Mouse (Mus musculus) midbrain, embryonic 15.5 days (tissue): Measurements from ENCODE around the gene Plgrkt. TPM values are rescaled to one million over a fixed set of nuclear protein-coding genes. Genes with fewer than 3 reads are reported as not detected.
A peak's percentile ranks its signal among the peaks of the same experiment; 100 is the strongest.

Source experiments
- ATAC-seq: fragments of 200-750 bp; cut with Nextera tagmentation; replicated peaks from 2 replicates; pipeline ENCODE4 v1.8.0; 2017; ENCODE audit warnings: moderate TSS enrichment
- H3K27ac ChIP-seq: fragments of 300-500 bp; sonication (generic); 2 replicates; pipeline ENCODE4 v1.5.1; 2015; ENCODE audit warnings: mild to moderate bottlenecking, inconsistent platforms
- H3K27me3 ChIP-seq: fragments of 300-500 bp; sonication (generic); replicated peaks from 2 replicates; pipeline ENCODE4 v1.6.1; 2015; ENCODE audit warnings: inconsistent platforms
- H3K36me3 ChIP-seq: fragments of 300-500 bp; sonication (generic); replicated peaks from 2 replicates; pipeline ENCODE4 v1.6.1; 2015; ENCODE audit warnings: inconsistent platforms
- H3K4me1 ChIP-seq: fragments of 300-500 bp; sonication (generic); 2 replicates; pipeline ENCODE4 v1.6.1; 2015; ENCODE audit warnings: inconsistent platforms
- H3K4me2 ChIP-seq: fragments of 300-500 bp; sonication (generic); 2 replicates; pipeline ENCODE4 v1.6.1; 2015; ENCODE audit warnings: inconsistent platforms, mild to moderate bottlenecking, moderate library complexity
- H3K4me3 ChIP-seq: fragments of 300-500 bp; sonication (generic); 2 replicates; pipeline ENCODE4 v1.5.1; 2015; ENCODE audit warnings: mild to moderate bottlenecking, inconsistent platforms
- H3K9ac ChIP-seq: fragments of 300-500 bp; sonication (generic); 2 replicates; pipeline ENCODE4 v1.6.1; 2015; ENCODE audit warnings: mild to moderate bottlenecking, inconsistent platforms
- H3K9me3 ChIP-seq: fragments of 300-500 bp; sonication (generic); 2 replicates; pipeline ENCODE4 v1.6.1; 2016; ENCODE audit warnings: inconsistent platforms
- WGBS: fragments of 180-500 bp; shearing (Covaris S2); methylation state at CpG from one replicate; pipeline ENCODE4 v1.1.7; 2015; ENCODE audit warnings: mixed read lengths; 5-methylcytosine and 5-hydroxymethylcytosine counted together
- polyA plus RNA-seq: library from polyadenylated mRNA; unstranded; fragments of >200 nt; fragmentation: Nextera tagmentation; extraction: Ambion mirVana; gene quantifications from 2 replicates; pipeline ENCODE4 v1.2.1, GENCODE M21; 2015

Gene Plgrkt
- polyA plus RNA-seq, 1 experiment from 2014 or later, result 85.7 TPM

DNA sequence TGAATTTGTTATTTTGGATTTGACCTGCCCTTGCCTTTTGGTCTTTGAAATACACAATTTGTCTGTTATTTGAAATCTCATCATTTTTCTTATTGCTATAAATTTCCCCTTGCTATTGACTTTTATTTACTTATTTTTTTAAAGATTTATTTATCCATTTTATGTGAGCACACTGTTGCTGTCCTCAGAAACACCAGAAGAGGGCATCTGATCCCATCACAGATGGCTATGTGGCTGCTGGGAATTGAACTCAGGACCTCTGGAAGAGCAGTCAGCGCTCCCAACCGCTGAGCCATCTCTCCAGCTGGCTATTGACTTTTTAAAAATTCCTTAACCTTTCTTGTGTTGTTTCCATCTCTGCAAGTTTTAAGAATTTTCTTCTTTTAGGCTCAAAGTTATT, 30.6 kb downstream of the Plgrkt start:
- no peaks in the 10 kb centered on the region for H3K9me3 ChIP-seq
- peaks cover 11% of the 10 kb centered on the region; the same call in 1 of the 2 replicates for H3K4me1 ChIP-seq
- 88% methylated on average over 2 of the region's 2 CpGs for WGBS
- no peak for ATAC-seq
- H3K4me2 ChIP-seq, result no peak overlapping the region
- no peaks in the 10 kb centered on the region for H3K27me3 ChIP-seq
- H3K9ac ChIP-seq, result no peak overlapping the region
- H3K4me3 ChIP-seq, result no peak overlapping the region
- no peak overlapping the region for H3K27ac ChIP-seq
- no peaks in the 10 kb centered on the region for H3K36me3 ChIP-seq

DNA sequence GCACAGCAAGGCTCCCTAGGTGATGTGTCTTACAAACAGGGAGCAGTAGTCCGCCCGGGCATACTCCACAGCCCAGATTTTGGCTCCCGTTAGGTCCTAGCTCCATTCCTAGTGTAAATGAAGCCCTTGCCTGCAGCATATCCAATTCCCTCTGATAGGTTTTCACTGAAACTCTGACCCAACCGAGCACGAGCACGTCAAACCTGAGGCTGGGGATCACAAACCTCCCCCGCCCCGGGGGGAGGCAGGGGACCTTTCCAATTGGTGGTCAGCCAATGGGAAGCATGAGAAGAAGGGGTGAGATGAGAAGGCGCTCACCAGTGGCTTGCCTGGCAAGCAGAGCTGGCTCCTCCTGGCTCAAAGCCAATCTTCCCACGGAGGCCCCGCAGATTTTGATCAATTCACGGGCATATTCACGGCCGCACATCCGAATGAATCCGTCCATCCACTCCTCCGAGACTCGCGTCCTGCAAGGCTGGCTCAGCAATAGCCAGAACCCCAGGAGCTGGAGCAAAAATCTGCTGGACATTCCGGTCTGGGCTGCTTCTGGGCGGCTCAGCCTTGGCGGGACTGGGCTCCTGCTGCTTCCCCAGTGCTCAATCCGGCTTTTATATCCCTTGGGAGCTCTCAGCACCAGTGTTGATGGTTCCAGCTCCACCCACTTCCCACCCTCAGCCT, 33.0 kb downstream of the Plgrkt start, which contains the start of gene Rln1:
Gene Rln1, minus strand, starts transcription at position 603 of the 678 bp plus-strand sequence.
- 2% methylated on average over 23 of the region's 23 CpGs for WGBS
- Histone ChIP-seq H3K27ac (peak within 1 kb of the TSS; percentile 54), H3K4me2 (peak within 1 kb of the TSS; percentile 73), H3K4me1 (peaks cover 11% of the 10 kb centered on the region; the same call in 1 of the 2 replicates), H3K9me3 (no peaks in the 10 kb centered on the region), H3K27me3 (no peaks in the 10 kb centered on the region), H3K9ac (peak within 1 kb of the TSS; percentile 60), H3K36me3 (no peaks in the 10 kb centered on the region), H3K4me3 (peak within 1 kb of the TSS; percentile 49)
- ATAC-seq, result peak; percentile 85

DNA sequence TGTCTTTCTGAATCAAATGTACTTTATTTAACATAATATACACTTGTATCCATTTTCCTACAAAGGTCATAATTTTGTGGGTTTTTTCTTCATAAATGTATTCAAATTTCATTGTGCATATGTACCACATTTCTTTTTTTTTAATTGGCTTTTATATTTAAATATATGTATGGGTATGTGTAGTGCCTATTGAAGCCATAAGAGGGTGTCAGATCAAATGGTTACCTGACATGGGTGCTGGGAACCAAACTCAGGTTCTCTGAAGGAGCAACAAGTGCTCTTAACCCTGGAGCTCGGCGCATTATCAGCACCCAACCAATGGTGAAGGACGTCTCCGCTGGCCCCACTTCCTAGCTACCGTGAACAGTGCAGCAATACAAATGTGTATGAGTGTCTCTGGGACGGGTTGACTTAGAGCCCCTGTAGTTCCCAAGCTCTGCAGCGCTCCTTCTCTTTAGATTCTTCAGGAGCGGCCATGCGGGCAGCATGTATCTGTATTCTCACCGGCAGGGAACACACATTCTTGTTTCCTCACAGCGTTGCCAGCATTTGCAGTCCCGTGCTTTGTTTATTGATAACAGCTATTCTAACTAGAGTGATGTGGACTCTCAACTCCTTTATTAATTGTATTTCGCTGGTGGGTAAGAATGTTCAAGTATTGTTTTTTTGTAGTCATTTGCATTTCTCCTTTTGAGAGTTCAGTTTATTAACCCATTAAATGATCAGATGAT, 40.2 kb downstream of the Plgrkt start:
- Histone ChIP-seq H3K4me2 (no peak overlapping the region), H3K9ac (no peak overlapping the region), H3K4me3 (no peak overlapping the region), H3K27ac (no peak overlapping the region), H3K4me1 (peaks cover 5% of the 10 kb centered on the region; the same call in 1 of the 2 replicates), H3K9me3 (no peaks in the 10 kb centered on the region), H3K27me3 (no peaks in the 10 kb centered on the region; the same call in 1 of the 2 replicates), H3K36me3 (no peaks in the 10 kb centered on the region)
- no peak for ATAC-seq
- WGBS, result 75% methylated on average over 13 of the region's 13 CpGs

DNA sequence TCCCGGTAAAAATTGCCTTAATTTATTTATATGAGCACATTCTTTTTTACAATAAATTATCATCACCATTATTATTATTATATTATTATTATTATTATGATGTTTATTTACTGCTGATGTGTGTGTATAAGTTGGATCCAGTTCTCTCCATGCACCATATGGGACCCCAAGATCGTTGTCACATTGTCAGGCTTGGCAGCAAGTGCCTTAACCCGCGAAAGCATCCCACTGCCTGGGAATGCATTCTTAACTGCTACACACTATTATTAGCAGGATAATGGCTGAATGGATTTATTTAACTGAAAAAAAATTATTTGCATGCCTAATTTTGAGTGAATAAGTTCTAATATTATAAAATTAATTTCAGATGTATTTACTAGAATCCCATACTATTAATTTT, 40.8 kb downstream of the Plgrkt start:
- H3K4me2 ChIP-seq, result no peak overlapping the region
- H3K4me3 ChIP-seq, result no peak overlapping the region
- no peak for ATAC-seq
- H3K27me3 ChIP-seq, result no peaks in the 10 kb centered on the region; the same call in 1 of the 2 replicates
- H3K9ac ChIP-seq, result no peak overlapping the region
- H3K4me1 ChIP-seq, result peaks cover 5% of the 10 kb centered on the region; the same call in 1 of the 2 replicates
- H3K9me3 ChIP-seq, result no peaks in the 10 kb centered on the region
- no peak overlapping the region for H3K27ac ChIP-seq
- WGBS, result 86% methylated on average over 4 of the region's 4 CpGs
- no peaks in the 10 kb centered on the region for H3K36me3 ChIP-seq

- 73% methylated on average over 9 of the region's 9 CpGs for WGBS
- ATAC-seq, result no peak
- no peak overlapping the region; the same call in 1 of the 2 replicates for H3K4me2 ChIP-seq
These were observed 41.4 kb downstream of the Plgrkt start for GRCm38 (mm10) chr19:29325852-29326180.

DNA sequence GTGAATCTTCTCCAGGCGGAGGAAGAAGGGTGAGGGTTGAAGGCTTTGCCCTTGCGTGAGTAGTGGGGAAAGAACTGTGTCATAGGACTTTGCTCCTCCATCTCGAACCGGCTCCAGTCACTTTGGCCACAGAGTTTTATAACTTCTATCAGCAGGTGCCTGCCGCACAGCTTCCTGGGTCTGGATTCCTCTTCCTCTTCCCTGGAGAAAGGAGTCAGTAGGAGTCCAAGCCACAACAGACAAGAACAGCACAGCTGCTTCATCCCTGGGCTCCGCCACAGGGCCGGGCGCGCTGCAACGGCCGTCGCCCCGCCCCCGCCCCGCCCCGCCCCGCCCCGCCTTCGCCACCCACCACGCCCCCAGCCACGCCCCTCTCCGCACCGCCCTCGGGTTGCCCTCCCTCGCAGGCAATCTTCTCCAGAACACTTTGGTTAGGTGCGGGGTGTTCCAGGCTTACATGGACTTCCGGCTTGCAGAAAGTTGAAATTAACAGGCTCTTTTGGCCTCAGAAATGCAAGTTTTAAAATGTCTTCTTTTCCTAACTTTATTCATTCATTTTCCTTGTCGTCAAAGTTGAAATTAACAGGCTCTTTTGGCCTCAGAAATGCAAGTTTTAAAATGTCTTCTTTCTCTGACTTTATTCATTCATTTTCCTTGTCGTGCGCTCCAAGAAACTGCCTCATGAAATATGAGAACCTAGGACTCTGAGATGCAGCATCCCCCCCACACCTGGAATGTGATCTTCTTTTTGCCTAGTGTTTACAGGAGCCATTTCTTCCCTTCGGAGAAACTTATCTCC, 41.9 kb downstream of the Plgrkt start, which contains the start of gene Insl6:
Gene Insl6, minus strand, starts transcription at position 304 of the 799 bp plus-strand sequence.
- Histone ChIP-seq H3K4me2 (peak within 1 kb of the TSS; percentile 64), H3K27me3 (no peaks in the 10 kb centered on the region; the same call in 1 of the 2 replicates), H3K4me3 (peak within 1 kb of the TSS; percentile 30), H3K9ac (no peak within 1 kb of the TSS; the same call in 1 of the 2 replicates), H3K36me3 (no peaks in the 10 kb centered on the region), H3K27ac (no peak within 1 kb of the TSS), H3K4me1 (peaks cover 5% of the 10 kb centered on the region; the same call in 1 of the 2 replicates), H3K9me3 (no peaks in the 10 kb centered on the region)
- WGBS, result 5% methylated on average over 31 of the region's 31 CpGs
- peak; percentile 69 for ATAC-seq

More at GRCm38 (mm10) chr19:29325852-29326180, 41.4 kb downstream of the Plgrkt start:
- peaks cover 5% of the 10 kb centered on the region; the same call in 1 of the 2 replicates for H3K4me1 ChIP-seq
- H3K9ac ChIP-seq, result no peak overlapping the region
- no peak overlapping the region for H3K4me3 ChIP-seq
- H3K9me3 ChIP-seq, result no peaks in the 10 kb centered on the region
- no peak overlapping the region for H3K27ac ChIP-seq
- no peaks in the 10 kb centered on the region; the same call in 1 of the 2 replicates for H3K27me3 ChIP-seq
- H3K36me3 ChIP-seq, result no peaks in the 10 kb centered on the region

DNA sequence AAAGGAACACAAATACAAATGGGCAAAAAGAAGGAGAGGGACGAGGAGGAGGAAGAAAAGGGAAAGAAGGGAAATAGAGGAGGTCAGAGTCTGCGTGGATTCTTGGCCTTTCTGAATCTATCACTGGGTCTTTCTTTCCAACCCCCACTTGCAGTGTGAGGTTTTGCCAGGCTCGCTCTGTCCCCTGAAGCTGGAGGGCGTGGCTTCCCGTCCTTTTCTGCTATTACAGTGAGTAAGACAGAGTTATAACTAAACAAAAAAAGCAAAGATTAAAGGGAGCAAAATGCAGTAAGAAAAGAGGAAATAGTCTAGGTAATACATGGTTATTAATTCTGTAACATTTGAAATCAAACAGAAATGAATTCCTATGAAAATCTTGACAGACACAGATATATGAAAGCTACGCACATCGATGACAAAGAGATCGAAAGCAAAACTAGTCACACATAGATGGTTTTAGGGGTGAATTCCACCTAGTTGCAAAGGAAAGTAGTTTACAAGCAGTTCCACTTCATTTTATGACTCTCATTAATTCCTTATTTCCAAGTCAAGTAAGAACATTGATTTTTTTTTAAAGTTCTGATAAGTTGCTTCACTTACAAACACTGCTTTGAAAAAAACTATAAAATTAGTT, 43.7 kb downstream of the Plgrkt start:
- 83% methylated on average over 8 of the region's 8 CpGs for WGBS
- H3K9me3 ChIP-seq, result no peaks in the 10 kb centered on the region
- no peak for ATAC-seq

DNA sequence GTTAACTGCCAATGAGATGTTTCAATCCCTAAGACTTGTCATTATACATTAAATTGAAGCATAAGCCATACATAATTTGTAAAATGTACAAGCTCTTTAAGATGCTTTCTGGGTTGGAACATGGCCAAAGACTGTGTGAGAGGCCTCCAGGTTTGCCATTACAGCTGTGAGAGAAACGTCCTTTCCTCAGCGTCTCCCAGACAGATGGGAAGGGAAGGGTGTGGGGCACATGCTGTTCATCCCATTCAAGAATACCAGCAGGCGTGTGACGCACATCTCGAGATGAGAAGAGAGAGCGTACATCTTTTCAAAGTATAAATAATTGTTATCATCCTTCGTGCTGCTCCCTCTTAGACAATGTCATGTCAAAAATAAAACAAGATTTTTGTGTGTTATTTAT, 54.5 kb downstream of the Plgrkt start:
- Histone ChIP-seq H3K9me3 (0 out of 2 replicates have a peak, but pooled peaks cover 5% of the 10 kb centered on the region), H3K4me3 (no peak overlapping the region), H3K9ac (no peak overlapping the region), H3K4me1 (no peaks in the 10 kb centered on the region), H3K36me3 (peaks cover 33% of the 10 kb centered on the region), H3K27me3 (no peaks in the 10 kb centered on the region), H3K4me2 (no peak overlapping the region), H3K27ac (no peak overlapping the region)
- no peak for ATAC-seq
- WGBS, result 43% methylated on average over 7 of the region's 7 CpGs

More for the DNA sequence above, 43.7 kb downstream of the Plgrkt start:
- no peak overlapping the region for H3K27ac ChIP-seq
- H3K36me3 ChIP-seq, result no peaks in the 10 kb centered on the region
- peaks cover 5% of the 10 kb centered on the region; the same call in 1 of the 2 replicates for H3K4me1 ChIP-seq
- no peak overlapping the region for H3K4me3 ChIP-seq
- H3K9ac ChIP-seq, result no peak overlapping the region
- H3K4me2 ChIP-seq, result no peak overlapping the region
- H3K27me3 ChIP-seq, result no peaks in the 10 kb centered on the region; the same call in 1 of the 2 replicates

GRCm38 (mm10) chr19:29311791-29312190, 55.4 kb downstream of the Plgrkt start:
- H3K9ac ChIP-seq, result no peak overlapping the region
- H3K27ac ChIP-seq, result no peak overlapping the region
- WGBS, result 95% methylated on average over 8 of the region's 8 CpGs
- H3K4me2 ChIP-seq, result no peak overlapping the region
- H3K36me3 ChIP-seq, result peaks cover 29% of the 10 kb centered on the region
- H3K4me3 ChIP-seq, result no peak overlapping the region
- no peak for ATAC-seq
- H3K27me3 ChIP-seq, result no peaks in the 10 kb centered on the region
- H3K4me1 ChIP-seq, result no peaks in the 10 kb centered on the region
- H3K9me3 ChIP-seq, result no peaks in the 10 kb centered on the region

DNA sequence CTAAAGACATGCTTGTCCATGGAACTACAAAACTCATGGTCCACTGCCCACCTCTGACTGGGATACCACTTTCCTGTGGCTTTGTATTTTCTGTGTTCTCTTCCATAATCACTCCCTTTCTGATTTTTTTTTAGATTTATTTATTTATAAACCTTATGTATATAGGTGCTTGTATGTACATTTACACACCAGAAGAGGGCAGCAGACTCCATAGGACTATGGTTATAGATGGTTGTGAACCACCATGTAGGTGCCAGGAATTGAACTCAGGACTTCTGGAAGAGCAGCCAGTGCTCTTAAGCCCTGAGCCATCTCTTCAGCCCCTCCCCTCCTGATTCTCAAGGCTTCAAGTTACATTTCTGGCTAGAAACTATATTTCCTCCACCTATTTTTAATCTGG, 58.4 kb downstream of the Plgrkt start:
- Histone ChIP-seq H3K4me3 (no peak overlapping the region), H3K36me3 (peaks cover 23% of the 10 kb centered on the region), H3K9ac (no peak overlapping the region), H3K4me2 (no peak overlapping the region), H3K27me3 (no peaks in the 10 kb centered on the region), H3K27ac (no peak overlapping the region), H3K4me1 (no peaks in the 10 kb centered on the region), H3K9me3 (no peaks in the 10 kb centered on the region)
- ATAC-seq, result no peak

DNA sequence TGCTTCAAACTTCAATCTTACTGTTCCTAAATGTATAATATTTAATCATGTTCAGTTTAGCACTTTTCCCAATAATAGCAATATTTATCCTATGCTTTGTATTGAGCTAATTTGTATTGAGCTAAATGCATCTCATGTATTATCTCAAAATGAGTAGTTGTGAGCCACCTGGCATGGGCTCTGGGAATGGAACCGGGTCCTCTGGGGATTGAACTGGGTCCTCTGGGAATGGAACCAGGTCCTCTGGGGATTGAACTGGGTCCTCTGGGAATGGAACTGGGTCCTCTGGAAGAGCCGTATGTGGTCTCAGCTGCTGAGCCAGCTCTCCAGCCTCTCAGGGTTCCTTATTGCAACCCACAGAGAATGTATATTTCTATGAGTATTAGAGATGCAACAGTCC, 65.1 kb downstream of the Plgrkt start:
- H3K4me1 ChIP-seq, result no peaks in the 10 kb centered on the region
- no peaks in the 10 kb centered on the region for H3K9me3 ChIP-seq
- no peak overlapping the region for H3K27ac ChIP-seq
- peaks cover 20% of the 10 kb centered on the region; the same call in 1 of the 2 replicates for H3K36me3 ChIP-seq
- WGBS, result 84% methylated on average over 2 of the region's 2 CpGs
- no peak overlapping the region for H3K4me2 ChIP-seq
- no peak overlapping the region for H3K9ac ChIP-seq
- no peak for ATAC-seq
- no peaks in the 10 kb centered on the region for H3K27me3 ChIP-seq
- no peak overlapping the region for H3K4me3 ChIP-seq
